Mouse (Mus musculus): ENCODE data around the gene Ak6. TPM values are rescaled to one million over a fixed set of nuclear protein-coding genes. Genes with fewer than 3 reads are reported as not detected.

Ak6 gene
- polyA plus RNA-seq, 1 experiment from 2014 or later = 358 TPM

- Histone ChIP-seq H3K4me1 (no peaks in the 10 kb centered on the region), H3K27me3 (ENCODE audit: low read depth, poor library complexity, severe bottlenecking) (no peaks in the 10 kb centered on the region), H3K27ac (replicated peaks) (no peak overlapping the region), H3K9me3 (replicated peaks) (no peaks in the 10 kb centered on the region), H3K4me3 (no peak overlapping the region), H3K36me3 (no peaks in the 10 kb centered on the region)
- 89% methylated on average over 8 of the region's 8 CpGs for whole genome bisulfite sequencing
- no peak for DNase-seq (ENCODE audit: low spot score)
Measured at GRCm38 (mm10) chr13:100681615-100682014, 30.8 kb downstream of the Ak6 start.

GRCm38 (mm10) chr13:100682837-100683236, 32.1 kb downstream of the Ak6 start:
- WGBS = 89% methylated on average over 2 of the region's 2 CpGs
- no peak overlapping the region for H3K4me3 ChIP-seq
- no peaks in the 10 kb centered on the region for H3K9me3 ChIP-seq (replicated peaks)
- no peaks in the 10 kb centered on the region for H3K27me3 ChIP-seq (ENCODE audit: low read depth, poor library complexity, severe bottlenecking)
- no peak for DNase-seq (ENCODE audit: low spot score)
- no peak overlapping the region for H3K27ac ChIP-seq (replicated peaks)
- H3K36me3 ChIP-seq = no peaks in the 10 kb centered on the region
- no peaks in the 10 kb centered on the region for H3K4me1 ChIP-seq

GRCm38 (mm10) chr13:100684355-100684754, 33.6 kb downstream of the Ak6 start:
- no peaks in the 10 kb centered on the region for H3K4me1 ChIP-seq
- no peaks in the 10 kb centered on the region for H3K9me3 ChIP-seq (replicated peaks)
- DNase-seq (ENCODE audit: low spot score) = no peak
- H3K27me3 ChIP-seq (ENCODE audit: low read depth, poor library complexity, severe bottlenecking) = no peaks in the 10 kb centered on the region
- no peak overlapping the region for H3K27ac ChIP-seq (replicated peaks)
- H3K36me3 ChIP-seq = no peaks in the 10 kb centered on the region
- 67% methylated on average over 2 of the region's 2 CpGs for WGBS
- H3K4me3 ChIP-seq = no peak overlapping the region

DNA sequence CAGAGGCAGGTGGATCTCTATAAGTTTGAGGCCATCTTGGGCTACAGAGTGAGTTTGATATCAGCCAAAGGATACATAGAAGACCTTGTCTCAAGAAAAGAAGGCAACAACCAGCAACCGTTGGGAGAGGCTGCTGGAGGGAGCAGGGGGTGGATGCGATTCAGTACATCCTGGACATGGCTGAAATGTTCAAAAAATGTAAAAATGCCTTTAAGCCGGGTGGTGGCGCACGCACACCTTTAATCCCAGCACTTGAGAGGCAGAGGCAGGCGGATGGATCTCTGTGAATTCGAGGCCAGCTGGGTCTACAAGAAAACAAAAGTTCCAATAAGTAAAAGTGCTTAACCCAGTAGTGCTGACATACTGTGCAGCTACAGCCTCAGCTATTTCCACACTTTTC, 36.7 kb downstream of the Ak6 start:
- Histone ChIP-seq H3K36me3 (no peaks in the 10 kb centered on the region), H3K4me1 (no peaks in the 10 kb centered on the region), H3K27ac (replicated peaks) (no peak overlapping the region), H3K4me3 (no peak overlapping the region), H3K27me3 (ENCODE audit: low read depth, poor library complexity, severe bottlenecking) (no peaks in the 10 kb centered on the region), H3K9me3 (replicated peaks) (no peaks in the 10 kb centered on the region)
- 67% methylated on average over 7 of the region's 7 CpGs for WGBS
- DNase-seq (ENCODE audit: low spot score) = no peak

GRCm38 (mm10) chr13:100697541-100697940, 46.8 kb downstream of the Ak6 start:
- WGBS = 97% methylated on average over 3 of the region's 3 CpGs
- H3K27me3 ChIP-seq (ENCODE audit: low read depth, poor library complexity, severe bottlenecking) = no peaks in the 10 kb centered on the region
- H3K27ac ChIP-seq (replicated peaks) = no peak overlapping the region
- no peak for DNase-seq (ENCODE audit: low spot score)
- peaks cover 70% of the 10 kb centered on the region for H3K36me3 ChIP-seq
- no peaks in the 10 kb centered on the region for H3K4me1 ChIP-seq
- no peaks in the 10 kb centered on the region for H3K9me3 ChIP-seq (replicated peaks)
- H3K4me3 ChIP-seq = no peak overlapping the region

- H3K27ac ChIP-seq (replicated peaks) = no peak overlapping the region
- H3K36me3 ChIP-seq = peaks cover 84% of the 10 kb centered on the region
- H3K4me1 ChIP-seq = no peaks in the 10 kb centered on the region
- 97% methylated on average over 10 of the region's 10 CpGs for WGBS
- no peak overlapping the region for H3K4me3 ChIP-seq
- no peaks in the 10 kb centered on the region for H3K9me3 ChIP-seq (replicated peaks)
- no peak for DNase-seq (ENCODE audit: low spot score)
- no peaks in the 10 kb centered on the region for H3K27me3 ChIP-seq (ENCODE audit: low read depth, poor library complexity, severe bottlenecking)
Measured at GRCm38 (mm10) chr13:100698866-100699265, 48.1 kb downstream of the Ak6 start.

DNA sequence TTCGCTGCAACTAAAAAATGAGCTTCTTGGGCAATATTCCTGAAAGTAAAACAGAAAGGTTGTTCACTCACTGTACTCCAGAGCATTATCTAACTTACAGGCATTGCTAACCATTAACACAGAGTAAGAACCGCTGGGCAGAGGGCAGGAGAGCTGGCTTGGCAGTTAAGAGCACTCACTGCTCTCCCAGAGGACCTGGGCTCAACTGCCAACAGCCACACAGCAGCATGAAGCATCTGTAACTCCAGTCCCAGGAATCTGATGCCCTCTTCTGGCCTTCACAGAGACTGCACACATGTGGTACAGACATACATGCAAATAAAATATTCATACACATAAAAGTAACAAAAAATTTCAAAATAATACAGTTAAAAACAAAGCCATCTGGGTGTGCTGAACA, 52.7 kb downstream of the Ak6 start:
- no peak for DNase-seq (ENCODE audit: low spot score)
- H3K36me3 ChIP-seq = peaks cover 98% of the 10 kb centered on the region

DNA sequence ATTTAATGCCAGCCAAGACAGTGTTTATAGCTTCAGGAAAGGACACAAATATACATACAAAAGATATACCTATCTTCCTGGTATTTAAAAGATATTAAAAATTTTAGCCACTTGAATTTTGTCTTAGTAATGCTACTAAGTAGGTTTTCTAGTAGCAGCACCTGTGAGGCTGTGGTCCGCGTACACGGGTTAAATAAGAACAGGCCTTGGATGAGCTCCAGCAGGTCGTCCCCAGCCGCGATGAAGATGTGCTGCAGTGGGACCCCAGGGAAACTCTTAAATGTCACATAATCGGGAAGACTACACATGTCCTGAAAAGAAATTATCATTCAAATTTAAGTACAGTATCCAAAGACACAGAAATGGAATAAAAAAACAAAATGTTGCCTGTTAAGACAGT, 55.4 kb downstream of the Ak6 start:
- Histone ChIP-seq H3K27me3 (ENCODE audit: low read depth, poor library complexity, severe bottlenecking) (no peaks in the 10 kb centered on the region), H3K9me3 (replicated peaks) (no peaks in the 10 kb centered on the region), H3K27ac (replicated peaks) (no peak overlapping the region), H3K36me3 (peaks cover 98% of the 10 kb centered on the region), H3K4me1 (no peaks in the 10 kb centered on the region), H3K4me3 (no peak overlapping the region)
- 95% methylated on average over 7 of the region's 7 CpGs for WGBS
- no peak for DNase-seq (ENCODE audit: low spot score)

More for the DNA sequence above, 52.7 kb downstream of the Ak6 start:
- WGBS = 95% methylated on average over 2 of the region's 2 CpGs
- H3K27ac ChIP-seq (replicated peaks) = no peak overlapping the region
- H3K4me3 ChIP-seq = no peak overlapping the region
- H3K9me3 ChIP-seq (replicated peaks) = no peaks in the 10 kb centered on the region
- H3K4me1 ChIP-seq = no peaks in the 10 kb centered on the region
- H3K27me3 ChIP-seq (ENCODE audit: low read depth, poor library complexity, severe bottlenecking) = no peaks in the 10 kb centered on the region

- 92% methylated on average over 6 of the region's 6 CpGs for whole genome bisulfite sequencing
- peaks cover 96% of the 10 kb centered on the region for H3K36me3 ChIP-seq
- DNase-seq (ENCODE audit: low spot score) = no peak
Measured at GRCm38 (mm10) chr13:100715467-100715866, 64.7 kb downstream of the Ak6 start.

More at GRCm38 (mm10) chr13:100715467-100715866, 64.7 kb downstream of the Ak6 start:
- Histone ChIP-seq H3K4me1 (no peaks in the 10 kb centered on the region), H3K4me3 (no peak overlapping the region), H3K9me3 (replicated peaks) (no peaks in the 10 kb centered on the region), H3K27me3 (ENCODE audit: low read depth, poor library complexity, severe bottlenecking) (no peaks in the 10 kb centered on the region), H3K27ac (replicated peaks) (no peak overlapping the region)

Other genes starting within 250 kb of the Ak6 start
- not detected in 2 replicates for gene Naip1, start 198.1 kb upstream of the Ak6 start, polyA plus RNA-seq (2016; fragmentation: Nextera tagmentation; extraction: Ambion mirVana)
- gene Gtf2h2, start 158.4 kb upstream of the Ak6 start, polyA plus RNA-seq (2016; fragmentation: Nextera tagmentation; extraction: Ambion mirVana) = 90.4 and 90.5 TPM in 2 replicates
- gene Ocln, start 98.3 kb upstream of the Ak6 start, polyA plus RNA-seq (2016; fragmentation: Nextera tagmentation; extraction: Ambion mirVana) = 1.2 and 1.5 TPM in 2 replicates
- 2.1 and 2.3 TPM in 2 replicates for gene Marveld2, start 34.0 kb upstream of the Ak6 start, polyA plus RNA-seq (2016; fragmentation: Nextera tagmentation; extraction: Ambion mirVana)
- 20.0 and 21.7 TPM in 2 replicates for gene Rad17, start 72 bp downstream of the Ak6 start, polyA plus RNA-seq (2016; fragmentation: Nextera tagmentation; extraction: Ambion mirVana)
- 20.6 and 22.1 TPM in 2 replicates for gene Taf9, start 600 bp downstream of the Ak6 start, polyA plus RNA-seq (2016; fragmentation: Nextera tagmentation; extraction: Ambion mirVana)
- 2.7 TPM in 2 replicates for gene Ccdc125, start 18.7 kb downstream of the Ak6 start, polyA plus RNA-seq (2016; fragmentation: Nextera tagmentation; extraction: Ambion mirVana)
- 81.7 and 97.3 TPM in 2 replicates for gene Cdk7, start 80.0 kb downstream of the Ak6 start, polyA plus RNA-seq (2016; fragmentation: Nextera tagmentation; extraction: Ambion mirVana)
- 140 and 160 TPM in 2 replicates for gene Mrps36, start 93.7 kb downstream of the Ak6 start, polyA plus RNA-seq (2016; fragmentation: Nextera tagmentation; extraction: Ambion mirVana)
- 58.9 and 67.0 TPM in 2 replicates for gene Cenph, start 124.9 kb downstream of the Ak6 start, polyA plus RNA-seq (2016; fragmentation: Nextera tagmentation; extraction: Ambion mirVana)
- gene Ccnb1, start 135.6 kb downstream of the Ak6 start, polyA plus RNA-seq (2016; fragmentation: Nextera tagmentation; extraction: Ambion mirVana) = 451 and 479 TPM in 2 replicates
- 34.9 and 35.6 TPM in 2 replicates for gene Slc30a5, start 182.4 kb downstream of the Ak6 start, polyA plus RNA-seq (2016; fragmentation: Nextera tagmentation; extraction: Ambion mirVana)

Data from midbrain, embryonic 10.5 days (tissue).